Mouse (Mus musculus) ES-E14 (cell line): ENCODE measurements around the gene Ring1.

Experiments
- HCFC1 ChIP-seq: IDR thresholded peaks from 2 replicates; pipeline ENCODE4 v1.6.1; 2012; ENCODE audit warnings: low read length, inconsistent platforms, borderline replicate concordance; ENCODE audit not compliant: insufficient read depth
- MAFK ChIP-seq: IDR thresholded peaks from 2 replicates; pipeline ENCODE4 v1.6.1; 2014; ENCODE audit warnings: mild to moderate bottlenecking, low read depth, low read length, inconsistent platforms; ENCODE audit not compliant: insufficient read depth
- ZC3H11A ChIP-seq: IDR thresholded peaks from 2 replicates; pipeline ENCODE4 v1.6.1; 2012; ENCODE audit warnings: low read depth, mild to moderate bottlenecking, inconsistent platforms, low read length, borderline replicate concordance

DNA sequence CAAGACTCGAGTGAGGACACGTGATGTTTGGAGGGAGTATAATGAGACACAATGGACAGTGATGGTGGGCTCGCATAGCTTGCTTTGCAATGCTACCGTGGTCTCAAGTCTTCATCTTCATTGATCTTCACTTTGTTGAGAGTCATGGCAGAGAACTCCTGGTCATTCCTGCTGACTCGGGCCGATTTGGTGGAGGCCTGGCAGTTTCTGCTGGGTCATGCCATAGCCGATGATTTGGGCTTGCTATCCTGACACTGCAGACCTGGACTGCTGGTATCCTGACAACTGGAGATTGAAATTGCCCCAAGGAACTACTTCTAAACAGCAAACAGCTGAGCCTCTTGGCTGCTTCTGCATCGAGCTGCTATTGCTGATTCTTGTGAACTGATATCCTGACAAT is 29.5 kb downstream of the Ring1 start:
- TF ChIP-seq MAFK: peak; percentile 52; the same call in 1 of the 2 replicates
- TF ChIP-seq HCFC1: no peak
- TF ChIP-seq ZC3H11A: no peak
